Mouse (Mus musculus) spleen, postnatal 14 days (tissue): ENCODE results near the gene Gsdma.
A peak's percentile ranks its signal among the peaks of the same experiment; 100 is the strongest.
"Not testable (repeated sequence)": the region's sequence is repeated elsewhere in the genome, so short reads cannot be mapped to it uniquely, and the experiment has no call there.

Source experiments
- DNase-seq, 2 experiments: peaks; one replicate each; pipeline ENCODE4 v3.0.0; 2021 to 2022; ENCODE audit warnings: low spot score in 2 of 2

Gene Gsdma

GRCm38 (mm10) chr11:98664091-98664490 lies at the start of gene Gsdma:
Gene Gsdma (plus strand): TSS chr11:98664351.
- DNase-seq: no peak

- no peak for DNase-seq
Observed at GRCm38 (mm10) chr11:98620791-98621190, 43.4 kb upstream of the Gsdma start.

GRCm38 (mm10) chr11:98623981-98624380 lies 40.2 kb upstream of the Gsdma start:
- DNase-seq: not testable (repeated sequence)

- not testable (repeated sequence) for DNase-seq
Observed at GRCm38 (mm10) chr11:98624381-98624780, 39.8 kb upstream of the Gsdma start.

- no peak for DNase-seq
Observed at GRCm38 (mm10) chr11:98625611-98626410, 38.3 kb upstream of the Gsdma start, which contains the start of the genes Gm12355 and Gsdma3. Gene Gm12355 (minus strand): TSS chr11:98625661. Gene Gsdma3 (plus strand): TSS chr11:98626360.

GRCm38 (mm10) chr11:98628706-98629105 lies 35.4 kb upstream of the Gsdma start:
- DNase-seq: no peak

- no peak for DNase-seq
Observed at GRCm38 (mm10) chr11:98630646-98631045, 33.5 kb upstream of the Gsdma start.

GRCm38 (mm10) chr11:98635312-98635970 lies 28.7 kb upstream of the Gsdma start:
- DNase-seq: peak in 1 of 2 experiments; percentile 12

- no peak for DNase-seq
Observed at GRCm38 (mm10) chr11:98637501-98637900, 26.6 kb upstream of the Gsdma start.

GRCm38 (mm10) chr11:98640091-98640490 lies 24.1 kb upstream of the Gsdma start:
- DNase-seq: no peak

- no peak for DNase-seq
Observed at GRCm38 (mm10) chr11:98644757-98645156, 19.4 kb upstream of the Gsdma start.

GRCm38 (mm10) chr11:98645946-98646345 lies 18.2 kb upstream of the Gsdma start:
- no peak for DNase-seq

GRCm38 (mm10) chr11:98646459-98646858 lies 17.7 kb upstream of the Gsdma start, which contains the start of gene Gsdma2:
Gene Gsdma2 (plus strand): TSS chr11:98646759.
- no peak for DNase-seq

- peak in 1 of 2 experiments; percentile 59 for DNase-seq
Observed at GRCm38 (mm10) chr11:98655076-98655475, 9.1 kb upstream of the Gsdma start.

- peak in 1 of 2 experiments; percentile 28 for DNase-seq
Observed at GRCm38 (mm10) chr11:98660517-98660916, 3.6 kb upstream of the Gsdma start.

- DNase-seq: no peak
Observed at GRCm38 (mm10) chr11:98668984-98669383, 4.8 kb downstream of the Gsdma start.

- DNase-seq: no peak
Observed at GRCm38 (mm10) chr11:98671284-98671815, 7.2 kb downstream of the Gsdma start.

- no peak for DNase-seq
Observed at GRCm38 (mm10) chr11:98671857-98672256, 7.7 kb downstream of the Gsdma start.

GRCm38 (mm10) chr11:98672482-98672881 lies 8.3 kb downstream of the Gsdma start:
- no peak for DNase-seq

GRCm38 (mm10) chr11:98673136-98673535 lies 9.0 kb downstream of the Gsdma start:
- peak in 1 of 2 experiments; percentile 56 for DNase-seq

- DNase-seq: no peak
Observed at GRCm38 (mm10) chr11:98675829-98676363, 11.7 kb downstream of the Gsdma start.

GRCm38 (mm10) chr11:98680023-98680422 lies 15.9 kb downstream of the Gsdma start:
- DNase-seq: no peak
